ENCODE assay signal across 10 mouse cellular contexts in the genomic region with DNA sequence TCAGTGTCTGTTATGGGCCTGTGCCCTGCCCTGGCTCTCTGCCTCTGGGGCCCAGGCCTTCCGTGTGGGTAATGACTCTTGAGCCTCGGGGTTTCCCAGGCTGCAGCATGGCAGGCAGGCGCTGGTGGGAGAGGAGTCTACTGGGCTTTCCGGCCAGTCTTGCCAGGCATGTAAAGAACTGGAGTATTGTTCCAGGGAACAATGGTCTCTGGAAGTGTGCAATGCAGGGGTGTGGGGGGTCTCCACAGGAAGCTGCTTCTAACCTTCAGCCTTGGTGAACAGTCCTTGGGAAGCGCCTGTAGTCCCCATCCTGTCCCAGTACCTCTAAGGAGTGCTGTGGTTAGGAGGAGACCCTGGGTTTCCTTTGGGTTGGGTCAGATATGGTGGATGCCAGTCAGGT. TPM values are rescaled to one million over a fixed set of nuclear protein-coding genes. Genes with fewer than 3 reads are reported as not detected.
DNase-seq lines count a peak whose midpoint lies in the region; ATAC-seq and TF ChIP-seq lines count a peak whose summit lies in the region.
"Had no signal": no experiment of that assay in that cellular context is flagged by ENCODE, and none has a peak within 500 bp of the region (broad histone marks: within the 10 kb centered on the region; RNA-seq: fewer than 3 reads in every experiment).

No protein-coding gene starts in this region.

- WGBS in embryonic facial prominence, embryonic 13.5 days: 21% methylated on average over 5 of the region's 5 CpGs
- 33% methylated on average over 5 of the region's 5 CpGs for WGBS in hindbrain, embryonic 13.5 days
- 37% methylated on average over 5 of the region's 5 CpGs for WGBS in midbrain, embryonic 10.5 days

- peak overlapping the region; percentile 88 for H3K4me2 ChIP-seq in embryonic facial prominence, embryonic 13.5 days
- H3K4me2 ChIP-seq in hindbrain, embryonic 13.5 days: peak overlapping the region; percentile 87

- no peaks in the 10 kb centered on the region for H3K9me3 ChIP-seq in embryonic facial prominence, embryonic 13.5 days
- H3K9me3 ChIP-seq in hindbrain, embryonic 13.5 days: no peaks in the 10 kb centered on the region
- no peaks in the 10 kb centered on the region for H3K9me3 ChIP-seq in midbrain, embryonic 10.5 days (replicated peaks)

- no peak for TF ChIP-seq CTCF in gastrocnemius, adult 2 months (IDR thresholded peaks at IDR 0.05)

- no peak for DNase-seq in gastrocnemius, adult 2 months
- no peak for DNase-seq in gastrocnemius, postnatal 25 days
- DNase-seq in midbrain, embryonic 10.5 days (ENCODE audit: low spot score): no peak
- DNase-seq in gastrocnemius, postnatal 10 days: no peak

- H3K4me3 ChIP-seq in gastrocnemius, adult 2 months: peak overlapping the region; percentile 79
- peak overlapping the region; percentile 67 for H3K4me3 ChIP-seq in embryonic facial prominence, embryonic 13.5 days
- H3K4me3 ChIP-seq in hindbrain, embryonic 13.5 days: peak overlapping the region; percentile 55
- peak overlapping the region; percentile 70 for H3K4me3 ChIP-seq in midbrain, embryonic 10.5 days

- no peaks in the 10 kb centered on the region for H3K36me3 ChIP-seq in embryonic facial prominence, embryonic 13.5 days
- no peaks in the 10 kb centered on the region for H3K36me3 ChIP-seq in hindbrain, embryonic 13.5 days
- 0 out of 2 replicates have a peak, but pooled peaks cover 5% of the 10 kb centered on the region for H3K36me3 ChIP-seq in midbrain, embryonic 10.5 days

- H3K4me1 ChIP-seq in embryonic facial prominence, embryonic 13.5 days: peaks cover 82% of the 10 kb centered on the region
- H3K4me1 ChIP-seq in hindbrain, embryonic 13.5 days (replicated peaks): peaks cover 85% of the 10 kb centered on the region
- peaks cover 97% of the 10 kb centered on the region for H3K4me1 ChIP-seq in midbrain, embryonic 10.5 days

- intact Hi-C loops in gastrocnemius, adult 2 months (cut with DNase I): loop anchor here (10.0 kb wide), 1 partner anchor 157 kb away; no protein-coding TSS in a partner anchor

- H3K9ac ChIP-seq in embryonic facial prominence, embryonic 13.5 days: peak overlapping the region; percentile 83
- H3K9ac ChIP-seq in hindbrain, embryonic 13.5 days: peak overlapping the region; percentile 77

- H3K27ac ChIP-seq in gastrocnemius, adult 2 months: peak overlapping the region; percentile 86
- H3K27ac ChIP-seq in embryonic facial prominence, embryonic 13.5 days: peak overlapping the region; percentile 85
- no peak overlapping the region for H3K27ac ChIP-seq in hindbrain, embryonic 13.5 days
- peak overlapping the region; percentile 85 for H3K27ac ChIP-seq in midbrain, embryonic 10.5 days (replicated peaks)

- no peak for ATAC-seq in embryonic facial prominence, embryonic 13.5 days (ENCODE audit: insufficient number of reproducible peaks, insufficient read depth, low FRiP score, low TSS enrichment, low read depth)
- no peak for ATAC-seq in hindbrain, embryonic 13.5 days (ENCODE audit: low FRiP score)
- ATAC-seq in erythroblast, adult 5-6 weeks (replicated peaks; ENCODE audit: low FRiP score, poor library complexity, severe bottlenecking): no peak
- no peak for ATAC-seq in cerebellum, adult (ENCODE audit: insufficient number of reproducible peaks, low FRiP score, low TSS enrichment)

- H3K27me3 ChIP-seq in embryonic facial prominence, embryonic 13.5 days: peaks cover 27% of the 10 kb centered on the region
- peaks cover 97% of the 10 kb centered on the region for H3K27me3 ChIP-seq in hindbrain, embryonic 13.5 days
- H3K27me3 ChIP-seq in midbrain, embryonic 10.5 days (ENCODE audit: low read depth, poor library complexity, severe bottlenecking): peaks cover 91% of the 10 kb centered on the region

RNA-seq across cellular contexts. Expression of a gene that starts 1.4 kb away (rescaled TPM):
- total RNA-seq in gastrocnemius, adult 2 months (2021): 1 to 10 TPM; 3.6 to 3.7 TPM
- 1 to 10 TPM; 5.3 to 5.5 TPM for total RNA-seq in gastrocnemius, postnatal 25 days (2021)
- polyA plus RNA-seq in embryonic facial prominence, embryonic 13.5 days (2015; fragmentation: Nextera tagmentation; extraction: Ambion mirVana): 6.9 and 7.2 TPM in 2 replicates
- 3.8 and 4.4 TPM in 2 replicates for polyA plus RNA-seq in hindbrain, embryonic 13.5 days (2015; fragmentation: Nextera tagmentation; extraction: Ambion mirVana)
- 3.3 and 4.7 TPM in 2 replicates for polyA plus RNA-seq in midbrain, embryonic 10.5 days (2016; fragmentation: Nextera tagmentation; extraction: Ambion mirVana)
- total RNA-seq in gastrocnemius, postnatal 10 days (2021): 10 to 100 TPM; 10.3 to 12.4 TPM
- not detected in 2 replicates for total RNA-seq in erythroblast, adult 5-6 weeks (2015; ENCODE audit: low replicate concordance)
- total RNA-seq in erythroblast, adult 5-6 weeks (2017; ENCODE audit: low replicate concordance): not detected in 2 replicates
- total RNA-seq: megakaryocyte, adult 5-6 weeks had no signal

RNA-seq across cellular contexts. Expression of a gene that starts 40.9 kb away (rescaled TPM):
- not detected for total RNA-seq in gastrocnemius, adult 2 months (2021)
- not detected for total RNA-seq in gastrocnemius, postnatal 25 days (2021)
- 0.60 and 1.1 TPM in 2 replicates for polyA plus RNA-seq in embryonic facial prominence, embryonic 13.5 days (2015; fragmentation: Nextera tagmentation; extraction: Ambion mirVana)
- 0.27 and 1.1 TPM in 2 replicates for polyA plus RNA-seq in hindbrain, embryonic 13.5 days (2015; fragmentation: Nextera tagmentation; extraction: Ambion mirVana)
- 1.3 and 1.5 TPM in 2 replicates for polyA plus RNA-seq in midbrain, embryonic 10.5 days (2016; fragmentation: Nextera tagmentation; extraction: Ambion mirVana)
- under 1 TPM in 1 of 2 experiments, not detected in 1; 0.38 TPM for total RNA-seq in gastrocnemius, postnatal 10 days (2021)
- not detected in 2 replicates for total RNA-seq in erythroblast, adult 5-6 weeks (2015; ENCODE audit: low replicate concordance)
- total RNA-seq in erythroblast, adult 5-6 weeks (2017; ENCODE audit: low replicate concordance): not detected in 2 replicates
- total RNA-seq: gastrocnemius, adult 18-20 months; megakaryocyte, adult 5-6 weeks had no signal

Comparison
In these comparisons a context has a peak if more than half of its experiments do, and no peak if none do; other contexts are left out.
1. RNA of a gene that starts 1.4 kb away (total RNA-seq): 10.3 to 12.4 TPM in gastrocnemius, postnatal 10 days, 5.3 to 5.5 TPM in gastrocnemius, postnatal 25 days and 3.6 to 3.7 TPM in gastrocnemius, adult 2 months; not detected in erythroblast, adult 5-6 weeks; every median in the first group is over 4 times any median in the second.
2. Peak in every context shown above with its lines, with median percentiles within 50 percentile points of each other: H3K4me3 ChIP-seq.